Mouse (Mus musculus): ENCODE measurements around the gene Bckdhb.
"Not testable (repeated sequence)": the region's sequence is repeated elsewhere in the genome, so short reads cannot be mapped to it uniquely, and the experiment has no call there.

The Bckdhb gene

GRCm38 (mm10) chr9:83924878-83925687 is at the start of gene Bckdhb:
TSS of gene Bckdhb (plus strand) at chr9:83925145.
- DNase-seq = peak; percentile 91 to 94

GRCm38 (mm10) chr9:83882191-83882590 is 42.8 kb upstream of the Bckdhb start:
- DNase-seq = no peak

- DNase-seq = no peak
These were observed 38.8 kb upstream of the Bckdhb start for GRCm38 (mm10) chr9:83886149-83886548.

- no peak for DNase-seq
These were observed 36.7 kb upstream of the Bckdhb start for GRCm38 (mm10) chr9:83888214-83888613.

GRCm38 (mm10) chr9:83893073-83893472 is 31.9 kb upstream of the Bckdhb start:
- DNase-seq = no peak

GRCm38 (mm10) chr9:83893767-83894330 is 31.1 kb upstream of the Bckdhb start:
- no peak for DNase-seq

- DNase-seq = no peak
These were observed 22.9 kb upstream of the Bckdhb start for GRCm38 (mm10) chr9:83902086-83902485.

- no peak for DNase-seq
These were observed 19.1 kb upstream of the Bckdhb start for GRCm38 (mm10) chr9:83905820-83906219.

- no peak for DNase-seq
These were observed 17.9 kb upstream of the Bckdhb start for GRCm38 (mm10) chr9:83907017-83907416.

- DNase-seq = no peak
These were observed 15.1 kb upstream of the Bckdhb start for GRCm38 (mm10) chr9:83909836-83910235.

GRCm38 (mm10) chr9:83910926-83911325 is 14.0 kb upstream of the Bckdhb start:
- no peak for DNase-seq

GRCm38 (mm10) chr9:83922076-83922475 is 2.9 kb upstream of the Bckdhb start:
- DNase-seq = no peak

- no peak for DNase-seq
These were observed 589 bp upstream of the Bckdhb start for GRCm38 (mm10) chr9:83924356-83924755.

GRCm38 (mm10) chr9:83925688-83926041 is 720 bp downstream of the Bckdhb start:
- DNase-seq = no peak

- no peak for DNase-seq
These were observed 1.4 kb downstream of the Bckdhb start for GRCm38 (mm10) chr9:83926302-83926701.

- DNase-seq = not testable (repeated sequence)
These were observed 14.6 kb downstream of the Bckdhb start for GRCm38 (mm10) chr9:83939501-83939900.

GRCm38 (mm10) chr9:83940016-83940415 is 15.1 kb downstream of the Bckdhb start:
- no peak for DNase-seq

GRCm38 (mm10) chr9:83940537-83941363 is 15.8 kb downstream of the Bckdhb start:
- DNase-seq = no peak

GRCm38 (mm10) chr9:83951336-83951735 is 26.4 kb downstream of the Bckdhb start:
- no peak for DNase-seq

GRCm38 (mm10) chr9:83956632-83957314 is 31.8 kb downstream of the Bckdhb start:
- peak; percentile 22 to 26 for DNase-seq

- DNase-seq = no peak
These were observed 37.4 kb downstream of the Bckdhb start for GRCm38 (mm10) chr9:83962098-83963086.

GRCm38 (mm10) chr9:83963296-83963695 is 38.4 kb downstream of the Bckdhb start:
- no peak for DNase-seq
